Mouse (Mus musculus): ENCODE measurements around the gene Sema4b. TPM values are rescaled to one million over a fixed set of nuclear protein-coding genes. Genes with fewer than 3 reads are reported as not detected.
A peak's percentile ranks its signal among the peaks of the same experiment; 100 is the strongest.

The Sema4b gene
- polyA plus RNA-seq, 1 experiment from 2014 or later = 11.9 TPM

GRCm38 (mm10) chr7:80205705-80206589, 19.3 kb downstream of the Sema4b start:
- TF ChIP-seq CTCF (IDR thresholded peaks at IDR 0.05; ENCODE audit: low read depth) = no peak
- 0 out of 2 replicates have a peak, but pooled peaks cover 3% of the 10 kb centered on the region for H3K36me3 ChIP-seq (ENCODE audit: insufficient read depth)
- H3K9me3 ChIP-seq (ENCODE audit: low read depth, low read length) = no peaks in the 10 kb centered on the region
- no peak for ATAC-seq (ENCODE audit: insufficient read depth)
- H3K27me3 ChIP-seq (ENCODE audit: insufficient read depth, low read length) = no peaks in the 10 kb centered on the region
- H3K4me2 ChIP-seq = no peak overlapping the region
- WGBS = 82% methylated on average over 12 of the region's 12 CpGs
- peaks cover 22% of the 10 kb centered on the region for H3K4me1 ChIP-seq (ENCODE audit: insufficient read depth)
- no peak overlapping the region for H3K9ac ChIP-seq
- H3K27ac ChIP-seq (ENCODE audit: low read depth) = peak overlapping the region; percentile 12; the same call in 1 of the 2 replicates
- H3K4me3 ChIP-seq (ENCODE audit: low read depth, low read length) = no peak overlapping the region
- DNase-seq = no peak

GRCm38 (mm10) chr7:80207314-80207731, 20.7 kb downstream of the Sema4b start:
- Histone ChIP-seq H3K4me3 (ENCODE audit: low read depth, low read length) (no peak overlapping the region), H3K9ac (0 out of 2 replicates have a peak overlapping the region, but pooled peaks have one; percentile 4), H3K27me3 (ENCODE audit: insufficient read depth, low read length) (no peaks in the 10 kb centered on the region), H3K4me2 (peak overlapping the region; percentile 26; the same call in 1 of the 2 replicates), H3K36me3 (ENCODE audit: insufficient read depth) (no peaks in the 10 kb centered on the region), H3K4me1 (ENCODE audit: insufficient read depth) (peaks cover 22% of the 10 kb centered on the region), H3K27ac (ENCODE audit: low read depth) (peak overlapping the region; percentile 75), H3K9me3 (ENCODE audit: low read depth, low read length) (no peaks in the 10 kb centered on the region)
- ATAC-seq (ENCODE audit: insufficient read depth) (peak; percentile 16; the same call in 1 of the 2 replicates), DNase-seq (no peak)
- 57% methylated on average over 3 of the region's 3 CpGs for WGBS
- no peak for TF ChIP-seq CTCF (IDR thresholded peaks at IDR 0.05; ENCODE audit: low read depth)

- Histone ChIP-seq H3K4me3 (ENCODE audit: low read depth, low read length) (no peak overlapping the region), H3K4me2 (peak overlapping the region; percentile 26; the same call in 1 of the 2 replicates), H3K9ac (no peak overlapping the region; the same call in 1 of the 2 replicates), H3K27ac (ENCODE audit: low read depth) (peak overlapping the region; percentile 75), H3K27me3 (ENCODE audit: insufficient read depth, low read length) (no peaks in the 10 kb centered on the region), H3K9me3 (ENCODE audit: low read depth, low read length) (no peaks in the 10 kb centered on the region), H3K36me3 (ENCODE audit: insufficient read depth) (peaks cover 2% of the 10 kb centered on the region; the same call in 1 of the 2 replicates), H3K4me1 (ENCODE audit: insufficient read depth) (peaks cover 22% of the 10 kb centered on the region)
- ATAC-seq (ENCODE audit: insufficient read depth) (peak; percentile 72), DNase-seq (peak; percentile 32)
- no peak for TF ChIP-seq CTCF (IDR thresholded peaks at IDR 0.05; ENCODE audit: low read depth)
- WGBS = 69% methylated on average over 18 of the region's 18 CpGs
These were observed 21.5 kb downstream of the Sema4b start for GRCm38 (mm10) chr7:80208026-80208642.

DNA sequence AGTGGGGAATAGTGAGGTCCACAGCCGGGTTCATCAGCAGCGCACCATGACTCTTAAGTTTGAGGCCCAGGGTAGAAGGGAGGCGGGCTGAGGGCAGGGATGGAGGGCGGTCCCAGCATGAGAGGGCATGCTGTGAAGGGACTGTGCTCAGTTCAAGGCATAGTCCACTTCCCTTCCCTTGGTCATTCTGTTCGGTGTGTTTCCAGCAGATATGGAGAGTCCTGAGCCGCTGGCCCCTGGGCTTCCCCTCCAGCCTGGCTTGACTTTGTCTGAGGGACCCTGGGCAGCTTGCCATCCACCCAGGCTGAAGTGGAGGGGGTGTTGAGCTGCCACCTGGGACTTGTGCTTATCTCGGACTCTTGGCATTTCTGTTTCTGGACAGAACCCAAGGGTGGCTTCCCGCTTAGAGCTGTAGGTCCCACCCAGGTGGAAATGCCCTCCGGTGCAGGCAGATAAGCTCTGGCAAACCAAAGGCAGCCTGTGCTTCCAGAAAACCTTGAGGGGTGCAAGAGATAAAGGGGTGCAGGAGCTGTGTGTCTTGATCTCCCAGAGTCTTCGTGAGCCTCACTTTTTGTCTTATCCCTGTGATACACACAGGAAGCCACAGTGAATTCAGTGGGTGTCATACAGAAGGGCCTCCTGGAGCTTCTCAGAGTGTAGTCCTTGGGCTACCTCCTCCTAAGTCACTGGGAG, 22.2 kb downstream of the Sema4b start:
- 53% methylated on average over 10 of the region's 10 CpGs for WGBS
- H3K9ac ChIP-seq = peak overlapping the region; percentile 20; the same call in 1 of the 2 replicates

DNA sequence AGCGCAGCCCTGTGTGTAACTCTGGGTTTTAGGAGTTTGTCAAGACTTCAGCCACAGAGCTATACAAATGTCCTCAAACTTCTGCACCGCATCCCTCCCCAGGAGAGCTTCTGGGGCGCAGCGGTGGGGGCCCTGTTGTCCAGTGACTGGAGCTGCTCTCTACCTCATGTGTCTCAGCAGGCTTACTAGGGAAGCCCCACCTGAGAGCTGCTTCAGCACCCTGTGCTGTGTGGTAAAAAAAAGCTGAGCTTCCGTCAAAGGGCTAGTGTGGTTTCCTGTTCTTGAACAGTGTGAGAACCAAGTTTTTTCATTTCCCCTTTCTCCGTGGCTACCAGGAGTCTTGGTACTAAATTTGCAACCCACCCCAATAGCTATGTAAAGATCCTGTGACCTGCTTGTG, 23.0 kb downstream of the Sema4b start:
- H3K9ac ChIP-seq = no peak overlapping the region
- H3K36me3 ChIP-seq (ENCODE audit: insufficient read depth) = peaks cover 12% of the 10 kb centered on the region; the same call in 1 of the 2 replicates
- H3K27me3 ChIP-seq (ENCODE audit: insufficient read depth, low read length) = no peaks in the 10 kb centered on the region
- H3K4me2 ChIP-seq = peak overlapping the region; percentile 15; the same call in 1 of the 2 replicates
- DNase-seq (no peak), ATAC-seq (ENCODE audit: insufficient read depth) (no peak)
- TF ChIP-seq CTCF (IDR thresholded peaks at IDR 0.05; ENCODE audit: low read depth) = no peak
- H3K4me3 ChIP-seq (ENCODE audit: low read depth, low read length) = no peak overlapping the region
- WGBS = 73% methylated on average over 6 of the region's 6 CpGs
- H3K4me1 ChIP-seq (ENCODE audit: insufficient read depth) = peaks cover 22% of the 10 kb centered on the region
- H3K9me3 ChIP-seq (ENCODE audit: low read depth, low read length) = no peaks in the 10 kb centered on the region
- H3K27ac ChIP-seq (ENCODE audit: low read depth) = peak overlapping the region; percentile 75; the same call in 1 of the 2 replicates

More for the DNA sequence above, 22.2 kb downstream of the Sema4b start:
- TF ChIP-seq CTCF (IDR thresholded peaks at IDR 0.05; ENCODE audit: low read depth) = no peak
- peak; percentile 61 for DNase-seq
- Histone ChIP-seq H3K9me3 (ENCODE audit: low read depth, low read length) (no peaks in the 10 kb centered on the region), H3K4me2 (peak overlapping the region; percentile 15), H3K4me3 (ENCODE audit: low read depth, low read length) (no peak overlapping the region), H3K27ac (ENCODE audit: low read depth) (peak overlapping the region; percentile 75), H3K27me3 (ENCODE audit: insufficient read depth, low read length) (no peaks in the 10 kb centered on the region), H3K4me1 (ENCODE audit: insufficient read depth) (peaks cover 22% of the 10 kb centered on the region), H3K36me3 (ENCODE audit: insufficient read depth) (peaks cover 9% of the 10 kb centered on the region; the same call in 1 of the 2 replicates)
- peak; percentile 53 for ATAC-seq (ENCODE audit: insufficient read depth)

GRCm38 (mm10) chr7:80210982-80211381, 24.3 kb downstream of the Sema4b start:
- DNase-seq (no peak), ATAC-seq (ENCODE audit: insufficient read depth) (no peak)
- Histone ChIP-seq H3K4me1 (ENCODE audit: insufficient read depth) (peaks cover 22% of the 10 kb centered on the region), H3K4me3 (ENCODE audit: low read depth, low read length) (no peak overlapping the region), H3K4me2 (no peak overlapping the region), H3K9me3 (ENCODE audit: low read depth, low read length) (no peaks in the 10 kb centered on the region), H3K9ac (no peak overlapping the region), H3K36me3 (ENCODE audit: insufficient read depth) (peaks cover 16% of the 10 kb centered on the region), H3K27ac (ENCODE audit: low read depth) (no peak overlapping the region), H3K27me3 (ENCODE audit: insufficient read depth, low read length) (no peaks in the 10 kb centered on the region)
- no peak for TF ChIP-seq CTCF (IDR thresholded peaks at IDR 0.05; ENCODE audit: low read depth)
- WGBS = 84% methylated on average over 4 of the region's 4 CpGs
